Mouse (Mus musculus): ENCODE measurements at regions not wholly inside any gene's neighbourhood (a gene's known extent, or its start where the extent isn't known, plus 50 kb on each side); places are given as distances from the start of the nearest gene placed in this dataset.
A peak's percentile ranks its signal among the peaks of the same experiment; 100 is the strongest.

DNA sequence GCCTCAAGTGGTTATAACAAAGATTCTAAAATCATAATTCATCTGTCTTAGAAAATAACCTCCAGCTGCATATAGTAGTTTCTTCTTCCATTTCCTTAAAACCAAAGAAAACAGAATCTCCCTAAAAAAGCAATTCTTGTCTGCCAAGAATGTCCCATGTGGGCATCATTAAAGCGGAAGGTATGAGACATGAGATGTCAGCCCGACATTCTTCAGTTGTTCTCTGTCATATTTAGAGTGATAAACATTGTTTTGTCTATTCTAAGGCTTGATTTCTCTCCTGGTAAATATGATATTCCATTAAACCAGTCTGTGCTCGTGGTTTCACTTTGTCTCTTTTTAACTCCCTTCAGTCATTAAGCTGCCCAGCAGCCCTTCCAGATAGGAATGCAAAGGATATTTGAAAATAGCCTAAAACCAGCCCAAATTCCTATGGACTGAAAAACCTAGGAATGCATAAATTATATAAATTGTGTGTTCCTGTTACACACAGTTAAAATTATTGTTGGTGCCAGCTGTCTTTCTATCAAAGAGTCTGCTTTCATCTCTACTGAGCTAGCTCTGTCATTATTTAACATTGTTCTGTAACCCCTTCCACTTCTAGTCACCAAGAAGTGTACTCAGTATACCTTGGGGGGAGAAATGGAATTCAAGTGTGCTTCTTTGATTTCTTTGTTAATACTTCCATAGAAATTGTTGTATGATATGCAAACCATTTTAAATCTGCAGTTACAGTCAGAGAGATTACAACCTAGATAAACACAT lies 191.4 kb upstream of the Gm9747 start:
- H3K27ac ChIP-seq (ENCODE audit: insufficient read depth, low read length), result peak overlapping the region; percentile 88
- H3K4me1 ChIP-seq (ENCODE audit: control insufficient read depth, insufficient read depth, low read length), result peaks cover 11% of the 10 kb centered on the region
- TF ChIP-seq CTCF (IDR thresholded peaks at IDR 0.05; ENCODE audit: borderline replicate concordance, insufficient read depth, low read length) (no peak), POLR2A (IDR thresholded peaks at IDR 0.05; ENCODE audit: low read depth, low read length) (no peak)
- H3K4me3 ChIP-seq (ENCODE audit: insufficient read depth, low read length), result no peak overlapping the region

DNA sequence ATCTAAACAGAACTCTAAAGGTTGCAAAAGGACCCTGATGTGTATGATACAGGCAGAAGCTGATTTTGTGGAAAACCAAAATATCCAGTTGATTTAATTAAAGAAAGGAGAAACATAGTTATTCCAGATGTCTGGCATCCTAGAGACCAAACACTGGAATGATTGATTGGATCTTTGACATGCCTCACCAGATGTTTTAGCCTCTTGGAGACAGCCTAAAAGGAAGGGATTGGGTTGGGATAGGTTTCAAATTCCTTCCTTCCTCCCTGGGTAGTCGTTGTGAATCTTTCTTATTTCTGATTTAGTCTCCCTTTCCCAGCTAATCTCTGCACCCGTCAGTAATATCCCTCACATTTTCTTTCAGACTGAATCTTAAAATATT lies 190.9 kb upstream of the Gm9747 start:
- H3K4me3 ChIP-seq (ENCODE audit: insufficient read depth, low read length), result no peak overlapping the region
- H3K4me1 ChIP-seq (ENCODE audit: control insufficient read depth, insufficient read depth, low read length), result peaks cover 11% of the 10 kb centered on the region
- no peak for TF ChIP-seq CTCF (IDR thresholded peaks at IDR 0.05; ENCODE audit: borderline replicate concordance, insufficient read depth, low read length)
- TF ChIP-seq POLR2A (IDR thresholded peaks at IDR 0.05; ENCODE audit: low read depth, low read length), result no peak
- H3K27ac ChIP-seq (ENCODE audit: insufficient read depth, low read length), result peak overlapping the region; percentile 88

DNA sequence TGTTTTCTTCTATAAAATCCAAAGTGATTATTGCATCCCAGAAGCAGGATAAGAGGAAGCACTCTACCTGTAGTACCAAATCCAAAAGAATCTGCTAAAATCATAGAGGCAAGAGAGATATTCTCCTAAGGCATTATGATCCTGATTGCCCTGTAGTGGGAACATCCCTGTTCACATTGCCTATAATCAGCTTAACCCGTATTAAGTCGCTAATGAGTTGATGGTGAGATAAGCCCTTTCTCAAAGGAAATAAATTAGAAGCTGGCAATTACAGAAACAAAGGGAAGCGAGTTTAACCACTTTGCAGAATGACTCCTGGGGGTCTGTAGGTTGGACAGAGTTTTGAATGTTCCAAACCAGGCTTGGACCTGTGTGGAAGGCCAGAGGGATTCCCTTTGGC lies 190.4 kb upstream of the Gm9747 start:
- H3K27ac ChIP-seq (ENCODE audit: insufficient read depth, low read length), result peak overlapping the region; percentile 58; the same call in 1 of the 2 replicates
- no peak overlapping the region for H3K4me3 ChIP-seq (ENCODE audit: insufficient read depth, low read length)
- TF ChIP-seq CTCF (IDR thresholded peaks at IDR 0.05; ENCODE audit: borderline replicate concordance, insufficient read depth, low read length), result no peak
- TF ChIP-seq POLR2A (IDR thresholded peaks at IDR 0.05; ENCODE audit: low read depth, low read length), result no peak
- peaks cover 11% of the 10 kb centered on the region for H3K4me1 ChIP-seq (ENCODE audit: control insufficient read depth, insufficient read depth, low read length)

DNA sequence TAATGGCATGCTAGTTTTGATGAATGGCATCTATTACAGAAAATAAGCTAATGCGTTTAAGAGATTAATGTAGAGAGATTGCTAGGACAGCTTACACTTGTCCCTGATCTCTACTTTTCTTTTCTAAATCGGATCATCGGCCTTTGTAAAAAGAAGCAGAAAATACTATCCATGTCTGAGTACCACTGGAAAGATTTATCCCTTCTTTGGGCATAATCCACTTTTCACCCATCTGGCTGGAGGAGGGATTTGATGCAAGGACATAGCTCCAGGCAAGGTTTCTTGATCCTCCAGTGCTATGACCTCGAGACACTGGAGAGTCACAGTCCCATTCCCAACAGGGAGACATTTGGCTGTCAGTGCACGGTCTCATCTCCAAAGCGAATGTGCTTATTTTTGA lies 166.6 kb upstream of the Gm9747 start:
- 0 out of 2 replicates have a peak, but pooled peaks cover 3% of the 10 kb centered on the region for H3K4me1 ChIP-seq (ENCODE audit: control insufficient read depth, insufficient read depth, low read length)
- no peak overlapping the region for H3K27ac ChIP-seq (ENCODE audit: insufficient read depth, low read length)
- no peak overlapping the region for H3K4me3 ChIP-seq (ENCODE audit: insufficient read depth, low read length)
- TF ChIP-seq POLR2A (IDR thresholded peaks at IDR 0.05; ENCODE audit: low read depth, low read length) (no peak), CTCF (IDR thresholded peaks at IDR 0.05; ENCODE audit: borderline replicate concordance, insufficient read depth, low read length) (no peak)

DNA sequence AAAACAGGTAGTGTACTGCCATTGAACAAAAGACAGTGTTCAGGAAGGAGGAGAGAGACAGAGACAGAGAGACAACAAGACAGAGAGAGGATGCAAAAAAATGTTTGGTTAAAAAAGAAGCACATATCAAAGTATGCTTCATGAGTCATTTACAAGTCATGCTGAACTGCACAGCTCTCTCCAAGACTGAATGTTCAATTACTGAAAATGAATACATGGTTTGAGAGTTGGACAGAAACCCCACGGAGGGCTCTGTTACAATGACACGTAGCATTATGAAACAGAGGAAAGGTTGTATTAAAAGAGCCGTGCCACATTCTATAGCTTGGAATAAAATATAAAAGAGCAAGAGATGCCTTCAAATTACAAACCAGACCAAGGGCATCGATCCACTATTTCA lies 164.3 kb upstream of the Gm9747 start:
- Histone ChIP-seq H3K4me3 (ENCODE audit: insufficient read depth, low read length) (no peak overlapping the region), H3K4me1 (ENCODE audit: control insufficient read depth, insufficient read depth, low read length) (0 out of 2 replicates have a peak, but pooled peaks cover 3% of the 10 kb centered on the region), H3K27ac (ENCODE audit: insufficient read depth, low read length) (no peak overlapping the region)
- TF ChIP-seq CTCF (IDR thresholded peaks at IDR 0.05; ENCODE audit: borderline replicate concordance, insufficient read depth, low read length), result no peak

DNA sequence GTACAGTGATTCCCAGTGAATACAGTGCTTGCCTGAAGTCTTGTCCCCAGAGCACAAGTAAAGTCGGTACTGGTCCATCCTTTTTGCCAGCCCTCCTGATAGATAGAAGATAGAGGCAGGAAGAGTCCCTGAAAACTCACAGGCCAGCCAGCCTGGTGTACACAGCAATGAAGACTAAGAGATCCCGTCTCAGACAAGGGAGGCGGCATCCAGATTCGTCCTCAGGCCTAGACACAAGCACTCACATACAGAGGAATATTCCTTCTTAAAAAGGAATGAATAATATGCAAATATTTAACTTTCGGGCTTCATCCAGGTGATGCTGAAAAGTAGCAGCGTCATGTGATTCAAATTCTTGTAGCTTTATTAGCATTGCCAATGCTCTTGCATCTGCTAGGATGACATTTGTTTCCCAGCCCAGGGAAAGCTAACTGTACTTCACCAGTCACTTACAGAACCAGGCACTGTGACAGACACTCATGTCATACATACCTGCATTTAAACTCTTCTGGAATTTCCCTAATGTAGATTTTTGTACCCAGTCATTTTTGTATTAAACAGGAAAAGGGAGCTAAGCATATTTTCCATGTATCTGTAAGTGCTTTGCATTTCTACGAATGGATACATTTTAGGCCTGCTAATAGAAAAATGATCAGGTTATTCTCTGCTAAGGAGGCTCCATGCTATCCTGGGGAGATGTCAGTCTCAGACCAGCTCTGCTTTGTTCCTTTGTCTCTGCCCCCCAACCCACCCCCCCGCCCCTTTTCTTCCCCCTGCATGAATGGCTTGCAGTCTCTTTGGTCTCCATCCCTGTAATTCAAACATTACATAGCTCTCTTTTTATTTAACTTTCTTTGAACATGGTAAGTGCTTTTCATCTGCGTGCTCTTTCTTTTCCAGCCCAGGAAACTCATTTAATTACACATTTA lies 162.5 kb upstream of the Gm9747 start:
- TF ChIP-seq CTCF (IDR thresholded peaks at IDR 0.05; ENCODE audit: borderline replicate concordance, insufficient read depth, low read length), result no peak
- no peak for TF ChIP-seq POLR2A (IDR thresholded peaks at IDR 0.05; ENCODE audit: low read depth, low read length)
- Histone ChIP-seq H3K4me3 (ENCODE audit: insufficient read depth, low read length) (no peak overlapping the region), H3K4me1 (ENCODE audit: control insufficient read depth, insufficient read depth, low read length) (0 out of 2 replicates have a peak, but pooled peaks cover 3% of the 10 kb centered on the region), H3K27ac (ENCODE audit: insufficient read depth, low read length) (no peak overlapping the region)

DNA sequence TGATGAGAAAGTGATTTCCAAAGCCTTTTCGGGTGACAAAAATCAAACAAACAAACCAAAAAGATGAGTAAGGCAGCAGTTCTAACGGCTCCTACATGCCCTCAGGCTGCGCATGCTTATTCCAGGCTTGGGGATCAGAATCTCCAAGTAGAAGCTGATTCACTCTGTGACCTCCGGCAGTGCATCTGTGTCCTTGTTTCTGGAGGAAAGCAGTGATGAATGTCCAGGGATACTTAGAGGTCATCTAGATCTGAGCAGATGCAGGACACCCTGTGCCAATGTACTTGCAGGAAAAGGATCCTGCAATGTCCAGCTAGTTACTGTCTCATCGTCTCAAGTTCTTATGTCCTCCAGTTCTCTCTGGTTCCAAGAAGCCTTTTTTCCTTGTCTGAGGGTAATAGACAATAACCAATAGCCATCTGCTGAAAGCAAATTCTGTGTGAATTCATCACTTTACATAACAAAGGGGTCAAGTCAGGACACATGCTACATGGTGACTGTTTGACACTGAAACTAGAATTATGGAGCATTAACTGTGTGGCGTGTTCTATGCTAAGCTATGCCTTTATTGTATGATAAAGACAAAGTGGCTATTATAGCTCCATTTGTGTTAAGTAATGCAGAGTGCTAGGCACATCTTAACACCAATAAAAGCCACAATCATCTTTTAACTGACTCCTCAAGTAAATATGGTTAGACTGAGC lies 143.6 kb upstream of the Gm9747 start:
- no peak overlapping the region for H3K27ac ChIP-seq (ENCODE audit: insufficient read depth, low read length)
- H3K4me1 ChIP-seq (ENCODE audit: control insufficient read depth, insufficient read depth, low read length), result peaks cover 3% of the 10 kb centered on the region; the same call in 1 of the 2 replicates
- TF ChIP-seq CTCF (IDR thresholded peaks at IDR 0.05; ENCODE audit: borderline replicate concordance, insufficient read depth, low read length) (no peak), POLR2A (IDR thresholded peaks at IDR 0.05; ENCODE audit: low read depth, low read length) (no peak)
- no peak overlapping the region for H3K4me3 ChIP-seq (ENCODE audit: insufficient read depth, low read length)

DNA sequence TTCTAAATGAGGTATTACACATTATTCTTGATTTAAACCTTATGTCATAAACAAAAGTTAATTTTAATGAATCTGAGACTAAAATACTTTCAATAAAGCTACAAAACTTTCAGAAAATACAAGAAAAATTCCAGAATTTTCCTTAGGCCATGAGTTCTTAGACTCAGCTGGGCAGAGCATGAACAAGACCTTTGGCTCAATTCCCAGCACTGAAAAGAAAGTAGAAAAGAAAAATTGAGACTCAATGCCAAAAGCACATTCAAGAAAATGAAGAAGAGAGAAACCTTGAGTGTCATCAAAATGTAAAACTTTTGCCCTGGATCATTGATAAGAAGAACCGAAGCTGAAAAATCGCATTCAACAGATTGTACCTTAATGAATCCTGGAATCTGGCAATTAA lies 137.8 kb upstream of the Gm9747 start:
- TF ChIP-seq CTCF (IDR thresholded peaks at IDR 0.05; ENCODE audit: borderline replicate concordance, insufficient read depth, low read length) (no peak), POLR2A (IDR thresholded peaks at IDR 0.05; ENCODE audit: low read depth, low read length) (no peak)
- H3K4me3 ChIP-seq (ENCODE audit: insufficient read depth, low read length), result no peak overlapping the region
- H3K27ac ChIP-seq (ENCODE audit: insufficient read depth, low read length), result no peak overlapping the region
- peaks cover 3% of the 10 kb centered on the region; the same call in 1 of the 2 replicates for H3K4me1 ChIP-seq (ENCODE audit: control insufficient read depth, insufficient read depth, low read length)

DNA sequence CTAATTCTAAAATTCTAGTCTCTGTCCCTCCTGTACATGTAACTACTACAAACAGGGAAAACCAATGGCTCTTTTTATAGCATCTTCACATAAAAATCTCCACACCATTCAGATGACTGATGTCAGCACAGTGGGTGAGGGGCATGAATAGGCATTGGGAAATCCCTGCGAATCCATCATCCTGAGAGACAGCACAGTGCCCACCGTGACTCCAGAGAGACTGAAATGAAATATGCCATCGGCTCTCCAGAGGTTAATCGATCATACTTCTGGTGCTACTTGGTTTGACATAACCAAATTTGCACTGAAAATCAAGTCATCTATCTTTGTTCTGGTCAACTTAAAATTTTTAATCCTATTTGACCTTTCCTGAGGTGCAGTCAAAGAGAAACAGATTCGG lies 126.2 kb upstream of the Gm9747 start:
- H3K4me3 ChIP-seq (ENCODE audit: insufficient read depth, low read length), result no peak overlapping the region
- H3K4me1 ChIP-seq (ENCODE audit: control insufficient read depth, insufficient read depth, low read length), result peaks cover 2% of the 10 kb centered on the region; the same call in 1 of the 2 replicates
- H3K27ac ChIP-seq (ENCODE audit: insufficient read depth, low read length), result no peak overlapping the region
- TF ChIP-seq CTCF (IDR thresholded peaks at IDR 0.05; ENCODE audit: borderline replicate concordance, insufficient read depth, low read length) (no peak), POLR2A (IDR thresholded peaks at IDR 0.05; ENCODE audit: low read depth, low read length) (no peak)
